8 mouse cellular contexts compared by ENCODE assay signal in the genomic region with DNA sequence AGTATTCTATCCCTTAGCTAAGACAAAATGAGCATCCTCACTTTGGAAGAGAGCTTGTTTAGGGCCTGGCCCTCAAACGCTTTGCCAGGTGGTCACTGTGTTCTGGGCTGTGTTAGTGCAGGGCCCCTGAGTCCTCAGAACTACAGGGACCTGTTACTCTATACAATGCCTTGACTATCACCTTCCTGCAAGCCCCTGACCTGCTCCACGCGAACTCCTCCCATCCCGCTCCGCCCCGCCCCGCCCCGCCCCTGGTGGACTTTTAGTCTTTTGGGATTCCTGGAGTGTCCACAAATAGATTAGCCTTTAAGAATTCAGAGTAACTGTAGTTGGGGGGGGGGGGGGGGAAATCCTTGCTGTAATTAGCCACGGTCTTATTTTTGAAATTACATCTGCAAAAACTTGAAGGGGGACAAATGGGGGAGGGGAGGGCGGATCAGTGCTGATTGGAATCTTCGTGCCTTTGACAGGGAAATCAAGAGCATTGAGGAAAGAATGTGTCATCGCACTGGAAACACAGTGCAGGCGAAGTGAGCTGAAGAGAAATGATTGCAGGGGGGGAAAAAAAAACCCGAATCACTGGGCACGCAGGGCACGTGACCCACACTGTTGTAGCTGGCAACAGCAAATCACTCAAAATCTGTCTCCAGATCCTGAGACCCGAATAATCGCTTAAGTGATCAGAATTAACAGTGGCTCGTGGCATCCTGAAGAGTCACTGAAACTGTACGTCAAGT. TPM values are rescaled to one million over a fixed set of nuclear protein-coding genes. Genes with fewer than 3 reads are reported as not detected.
A peak's percentile ranks its signal among the peaks of the same experiment; 100 is the strongest.
DNase-seq lines count a peak whose midpoint lies in the region; ATAC-seq lines count a peak whose summit lies in the region.

No protein-coding gene starts in this region.

- H3K27ac ChIP-seq in heart, embryonic 14.5 days (replicated peaks in 1 of 2; ENCODE audit: control insufficient read depth in 1 of 2, insufficient read depth in 1 of 2, low read depth in 2 of 2, low read length in 2 of 2): peak overlapping the region in 1 of 2 experiments; percentile 4; a peak in 1 of 4 replicates
- H3K27ac ChIP-seq in intestine, embryonic 16.5 days (ENCODE audit: low read length): no peak overlapping the region
- H3K27ac ChIP-seq in midbrain, embryonic 13.5 days: no peak overlapping the region

- H3K27me3 ChIP-seq in heart, embryonic 14.5 days (ENCODE audit: control insufficient read depth, insufficient read depth, low read length): no peaks in the 10 kb centered on the region
- H3K27me3 ChIP-seq in intestine, embryonic 16.5 days (replicated peaks; ENCODE audit: control insufficient read depth, insufficient read depth, low read length): no peaks in the 10 kb centered on the region
- H3K27me3 ChIP-seq in midbrain, embryonic 13.5 days: no peaks in the 10 kb centered on the region

- H3K4me1 ChIP-seq in heart, embryonic 14.5 days (ENCODE audit: control insufficient read depth in 2 of 2, insufficient read depth in 2 of 2, low read length in 2 of 2): peaks cover 12 to 18% of the 10 kb centered on the region in 2 experiments
- H3K4me1 ChIP-seq in intestine, embryonic 16.5 days (ENCODE audit: control insufficient read depth, insufficient read depth, low read length): peaks cover 12% of the 10 kb centered on the region; the same call in 1 of the 2 replicates
- peaks cover 10% of the 10 kb centered on the region for H3K4me1 ChIP-seq in midbrain, embryonic 13.5 days (replicated peaks)

- H3K36me3 ChIP-seq in heart, embryonic 14.5 days (ENCODE audit: control insufficient read depth, insufficient read depth, low read length): no peaks in the 10 kb centered on the region
- no peaks in the 10 kb centered on the region for H3K36me3 ChIP-seq in intestine, embryonic 16.5 days (ENCODE audit: control insufficient read depth, insufficient read depth, low read length)
- no peaks in the 10 kb centered on the region for H3K36me3 ChIP-seq in midbrain, embryonic 13.5 days

- H3K9me3 ChIP-seq in heart, embryonic 14.5 days (ENCODE audit: control insufficient read depth, low read length): no peaks in the 10 kb centered on the region
- H3K9me3 ChIP-seq in intestine, embryonic 16.5 days (ENCODE audit: control insufficient read depth, low read length): no peaks in the 10 kb centered on the region
- no peaks in the 10 kb centered on the region for H3K9me3 ChIP-seq in midbrain, embryonic 13.5 days

- no peak for ATAC-seq in heart, embryonic 14.5 days (ENCODE audit: insufficient number of reproducible peaks, insufficient read depth, low FRiP score, low read depth)
- ATAC-seq in intestine, embryonic 16.5 days: peak; percentile 57; the same call in 1 of the 2 replicates
- ATAC-seq in midbrain, embryonic 13.5 days: no peak

- peak overlapping the region; percentile 35 for H3K9ac ChIP-seq in heart, embryonic 14.5 days (ENCODE audit: low read length)
- no peak overlapping the region for H3K9ac ChIP-seq in intestine, embryonic 16.5 days (ENCODE audit: low read depth, low read length)
- peak overlapping the region; percentile 33; the same call in 1 of the 2 replicates for H3K9ac ChIP-seq in midbrain, embryonic 13.5 days (replicated peaks)

- H3K4me3 ChIP-seq in heart, embryonic 14.5 days (ENCODE audit: control insufficient read depth in 1 of 2, insufficient read depth in 1 of 2, low read depth in 1 of 2, low read length in 2 of 2): peak overlapping the region; percentile 18 to 30
- peak overlapping the region; percentile 13; the same call in 1 of the 2 replicates for H3K4me3 ChIP-seq in intestine, embryonic 16.5 days (ENCODE audit: low read length)
- peak overlapping the region; percentile 21; the same call in 1 of the 2 replicates for H3K4me3 ChIP-seq in midbrain, embryonic 13.5 days (replicated peaks)

- WGBS in heart, embryonic 14.5 days: 4% methylated on average over 20 of the region's 20 CpGs
- 6% methylated on average over 20 of the region's 20 CpGs for WGBS in intestine, embryonic 16.5 days
- 7% methylated on average over 20 of the region's 20 CpGs for WGBS in midbrain, embryonic 13.5 days

- no peak for DNase-seq in heart, adult 8-10 months (ENCODE audit: low spot score)
- peak; percentile 50 for DNase-seq in embryo, embryonic 10 days (ENCODE audit: low spot score)
- DNase-seq in cerebellum, adult 9-11 months: no peak
- no peak for DNase-seq in right cerebral cortex, adult 18-20 months
- DNase-seq in ovary, postnatal 36 days (ENCODE audit: low spot score): no peak

- peak overlapping the region; percentile 65 for H3K4me2 ChIP-seq in heart, embryonic 14.5 days (ENCODE audit: low read length)
- peak overlapping the region; percentile 45 for H3K4me2 ChIP-seq in intestine, embryonic 16.5 days (ENCODE audit: low read depth, low read length)
- peak overlapping the region; percentile 47 for H3K4me2 ChIP-seq in midbrain, embryonic 13.5 days (replicated peaks)

RNA-seq across cellular contexts. Expression of a gene that starts 6.5 kb away (rescaled TPM):
- 84.8 and 86.9 TPM in 2 replicates for polyA plus RNA-seq in heart, embryonic 14.5 days (2014; fragmentation: Nextera tagmentation; extraction: Ambion mirVana)
- 100 to 1,000 TPM; 143 to 153 (median 147) TPM for total RNA-seq in heart, adult 8-10 months (2022)
- polyA plus RNA-seq in intestine, embryonic 16.5 days (2015; fragmentation: Nextera tagmentation; extraction: Ambion mirVana): 27.9 and 30.7 TPM in 2 replicates
- polyA plus RNA-seq in midbrain, embryonic 13.5 days (2015; fragmentation: Nextera tagmentation; extraction: Ambion mirVana): 57.6 and 68.1 TPM in 2 replicates

RNA-seq across cellular contexts. Expression of a gene that starts 44.3 kb away (rescaled TPM):
- polyA plus RNA-seq in heart, embryonic 14.5 days (2014; fragmentation: Nextera tagmentation; extraction: Ambion mirVana): 26.6 and 26.9 TPM in 2 replicates
- 10 to 100 TPM; 26.0 to 30.9 (median 29.3) TPM for total RNA-seq in heart, adult 8-10 months (2022)
- 26.4 and 30.4 TPM in 2 replicates for polyA plus RNA-seq in intestine, embryonic 16.5 days (2015; fragmentation: Nextera tagmentation; extraction: Ambion mirVana)
- polyA plus RNA-seq in midbrain, embryonic 13.5 days (2015; fragmentation: Nextera tagmentation; extraction: Ambion mirVana): 42.7 and 44.9 TPM in 2 replicates

RNA-seq across cellular contexts. Expression of a gene that starts 44.4 kb away (rescaled TPM):
- polyA plus RNA-seq in heart, embryonic 14.5 days (2014; fragmentation: Nextera tagmentation; extraction: Ambion mirVana): 1.1 and 1.5 TPM in 2 replicates
- total RNA-seq in heart, adult 8-10 months (2022): 10 to 100 TPM; 26.3 to 29.6 (median 26.9) TPM
- 7.8 and 9.7 TPM in 2 replicates for polyA plus RNA-seq in intestine, embryonic 16.5 days (2015; fragmentation: Nextera tagmentation; extraction: Ambion mirVana)
- polyA plus RNA-seq in midbrain, embryonic 13.5 days (2015; fragmentation: Nextera tagmentation; extraction: Ambion mirVana): 1.8 and 2.3 TPM in 2 replicates
